Mouse (Mus musculus) limb, embryonic 13.5 days (tissue): Measurements from ENCODE around the gene Cenpv. TPM values are rescaled to one million over a fixed set of nuclear protein-coding genes. Genes with fewer than 3 reads are reported as not detected.
A peak's percentile ranks its signal among the peaks of the same experiment; 100 is the strongest.
"Not testable (repeated sequence)": the region's sequence is repeated elsewhere in the genome, so short reads cannot be mapped to it uniquely, and the experiment has no call there.

Source experiments
- ATAC-seq: fragments of 200-750 bp; cut with Nextera tagmentation; 2 replicates; pipeline ENCODE4 v1.8.0; 2017; ENCODE audit warnings: low read depth, moderate number of reproducible peaks, moderate TSS enrichment; ENCODE audit not compliant: low FRiP score
- H3K27ac ChIP-seq: fragments of 300-500 bp; sonication (generic); 2 replicates; pipeline ENCODE4 v1.5.1; 2015; ENCODE audit warnings: inconsistent platforms, mild to moderate bottlenecking, moderate library complexity
- H3K27me3 ChIP-seq: fragments of 300-500 bp; sonication (generic); 2 replicates; pipeline ENCODE4 v1.6.1; 2015; ENCODE audit warnings: mild to moderate bottlenecking, inconsistent platforms
- H3K36me3 ChIP-seq: fragments of 300-500 bp; sonication (generic); 2 replicates; pipeline ENCODE4 v1.6.1; 2015; ENCODE audit warnings: inconsistent platforms, mild to moderate bottlenecking, moderate library complexity
- H3K4me1 ChIP-seq: fragments of 300-500 bp; sonication (generic); 2 replicates; pipeline ENCODE4 v1.6.1; 2015; ENCODE audit warnings: inconsistent platforms
- H3K4me2 ChIP-seq: fragments of 300-500 bp; sonication (generic); replicated peaks from 2 replicates; pipeline ENCODE4 v1.6.1; 2015; ENCODE audit warnings: inconsistent platforms, mild to moderate bottlenecking, moderate library complexity
- H3K4me3 ChIP-seq: fragments of 300-500 bp; sonication (generic); 2 replicates; pipeline ENCODE4 v1.5.1; 2015; ENCODE audit warnings: moderate library complexity, mild to moderate bottlenecking, inconsistent platforms
- H3K9ac ChIP-seq: fragments of 300-500 bp; sonication (generic); 2 replicates; pipeline ENCODE4 v1.6.1; 2015; ENCODE audit warnings: mild to moderate bottlenecking, inconsistent platforms
- H3K9me3 ChIP-seq: fragments of 300-500 bp; sonication (generic); 2 replicates; pipeline ENCODE4 v1.6.1; 2016; ENCODE audit warnings: inconsistent platforms
- WGBS: fragments of 180-500 bp; shearing (Covaris S2); methylation state at CpG from one replicate; pipeline ENCODE4 v1.1.7; 2015; 5-methylcytosine and 5-hydroxymethylcytosine counted together
- polyA plus RNA-seq: library from polyadenylated mRNA; unstranded; fragments of >200 nt; fragmentation: Nextera tagmentation; extraction: Ambion mirVana; gene quantifications from 2 replicates; pipeline ENCODE4 v1.2.1, GENCODE M21; 2015

Gene Cenpv
- polyA plus RNA-seq, 1 experiment from 2014 or later, result 23.6 TPM

GRCm38 (mm10) chr11:62522283-62522682 is 16.8 kb downstream of the Cenpv start:
- no peak for ATAC-seq
- Histone ChIP-seq H3K27me3 (no peaks in the 10 kb centered on the region), H3K4me1 (0 out of 2 replicates have a peak, but pooled peaks cover 5% of the 10 kb centered on the region), H3K4me3 (no peak overlapping the region), H3K9ac (no peak overlapping the region), H3K4me2 (no peak overlapping the region), H3K36me3 (peaks cover 7% of the 10 kb centered on the region; the same call in 1 of the 2 replicates), H3K9me3 (no peaks in the 10 kb centered on the region), H3K27ac (no peak overlapping the region)
- 76% methylated on average over 2 of the region's 2 CpGs for WGBS

GRCm38 (mm10) chr11:62518991-62519390 is 20.1 kb downstream of the Cenpv start:
- peak; percentile 57; the same call in 1 of the 2 replicates for ATAC-seq
- WGBS, result 14% methylated on average over 2 of the region's 2 CpGs
- Histone ChIP-seq H3K4me1 (0 out of 2 replicates have a peak, but pooled peaks cover 5% of the 10 kb centered on the region), H3K9ac (no peak overlapping the region), H3K27ac (no peak overlapping the region), H3K4me2 (no peak overlapping the region), H3K9me3 (no peaks in the 10 kb centered on the region), H3K4me3 (no peak overlapping the region), H3K27me3 (no peaks in the 10 kb centered on the region), H3K36me3 (0 out of 2 replicates have a peak, but pooled peaks cover 4% of the 10 kb centered on the region)

GRCm38 (mm10) chr11:62513311-62513710 is 25.8 kb downstream of the Cenpv start:
- ATAC-seq, result no peak
- Histone ChIP-seq H3K9me3 (no peaks in the 10 kb centered on the region), H3K4me1 (no peaks in the 10 kb centered on the region), H3K27me3 (no peaks in the 10 kb centered on the region), H3K4me2 (no peak overlapping the region), H3K27ac (no peak overlapping the region), H3K36me3 (no peaks in the 10 kb centered on the region), H3K4me3 (no peak overlapping the region), H3K9ac (no peak overlapping the region)
- 80% methylated on average over 6 of the region's 6 CpGs for WGBS

- no peaks in the 10 kb centered on the region for H3K36me3 ChIP-seq
- no peak overlapping the region for H3K4me2 ChIP-seq
- H3K27ac ChIP-seq, result no peak overlapping the region
- H3K9ac ChIP-seq, result no peak overlapping the region
- H3K9me3 ChIP-seq, result no peaks in the 10 kb centered on the region
- no peaks in the 10 kb centered on the region for H3K4me1 ChIP-seq
- no peak overlapping the region for H3K4me3 ChIP-seq
- no peaks in the 10 kb centered on the region for H3K27me3 ChIP-seq
- 78% methylated on average over 8 of the region's 8 CpGs for WGBS
- no peak for ATAC-seq
These were observed 26.5 kb downstream of the Cenpv start for GRCm38 (mm10) chr11:62512529-62513080.

GRCm38 (mm10) chr11:62511444-62512202 is 27.4 kb downstream of the Cenpv start:
- H3K4me3 ChIP-seq, result no peak overlapping the region
- ATAC-seq, result no peak
- H3K4me1 ChIP-seq, result no peaks in the 10 kb centered on the region
- no peaks in the 10 kb centered on the region for H3K36me3 ChIP-seq
- no peak overlapping the region for H3K27ac ChIP-seq
- H3K27me3 ChIP-seq, result no peaks in the 10 kb centered on the region
- H3K4me2 ChIP-seq, result no peak overlapping the region
- no peaks in the 10 kb centered on the region for H3K9me3 ChIP-seq
- no peak overlapping the region for H3K9ac ChIP-seq
- WGBS, result 78% methylated on average over 13 of the region's 13 CpGs

GRCm38 (mm10) chr11:62510956-62511355 is 28.1 kb downstream of the Cenpv start:
- no peaks in the 10 kb centered on the region for H3K9me3 ChIP-seq
- ATAC-seq, result no peak
- no peak overlapping the region for H3K4me3 ChIP-seq
- 86% methylated on average over 5 of the region's 5 CpGs for WGBS
- H3K27me3 ChIP-seq, result no peaks in the 10 kb centered on the region
- H3K36me3 ChIP-seq, result no peaks in the 10 kb centered on the region
- no peaks in the 10 kb centered on the region for H3K4me1 ChIP-seq
- H3K27ac ChIP-seq, result no peak overlapping the region
- H3K4me2 ChIP-seq, result no peak overlapping the region
- H3K9ac ChIP-seq, result no peak overlapping the region

- 84% methylated on average over 3 of the region's 3 CpGs for WGBS
- H3K27me3 ChIP-seq, result no peaks in the 10 kb centered on the region
- no peak overlapping the region for H3K27ac ChIP-seq
- no peaks in the 10 kb centered on the region for H3K36me3 ChIP-seq
- H3K4me2 ChIP-seq, result no peak overlapping the region
- ATAC-seq, result no peak
- H3K9ac ChIP-seq, result no peak overlapping the region
- H3K4me3 ChIP-seq, result no peak overlapping the region
- H3K9me3 ChIP-seq, result no peaks in the 10 kb centered on the region
- H3K4me1 ChIP-seq, result no peaks in the 10 kb centered on the region
These were observed 29.5 kb downstream of the Cenpv start for GRCm38 (mm10) chr11:62509571-62509970.

GRCm38 (mm10) chr11:62508816-62509215 is 30.2 kb downstream of the Cenpv start:
- not testable (repeated sequence) for H3K27ac ChIP-seq

GRCm38 (mm10) chr11:62508365-62508764 is 30.7 kb downstream of the Cenpv start:
- not testable (repeated sequence) for H3K36me3 ChIP-seq, H3K9me3 ChIP-seq, H3K4me2 ChIP-seq, H3K9ac ChIP-seq, ATAC-seq, H3K4me3 ChIP-seq, H3K4me1 ChIP-seq, H3K27ac ChIP-seq, H3K27me3 ChIP-seq
- WGBS, result 96% methylated on average over 13 of the region's 13 CpGs

More at GRCm38 (mm10) chr11:62508816-62509215, 30.2 kb downstream of the Cenpv start:
- 93% methylated on average over 5 of the region's 5 CpGs for WGBS
- not testable (repeated sequence) for H3K4me1 ChIP-seq, H3K4me3 ChIP-seq, H3K9ac ChIP-seq, H3K9me3 ChIP-seq, ATAC-seq, H3K27me3 ChIP-seq, H3K4me2 ChIP-seq, H3K36me3 ChIP-seq

- ATAC-seq, result no peak
- Histone ChIP-seq H3K9me3 (no peaks in the 10 kb centered on the region), H3K36me3 (no peaks in the 10 kb centered on the region), H3K27ac (no peak overlapping the region), H3K4me3 (no peak overlapping the region), H3K27me3 (no peaks in the 10 kb centered on the region), H3K4me1 (no peaks in the 10 kb centered on the region), H3K4me2 (no peak overlapping the region), H3K9ac (no peak overlapping the region)
- WGBS, result 78% methylated on average over 4 of the region's 4 CpGs
These were observed 31.4 kb downstream of the Cenpv start for GRCm38 (mm10) chr11:62507683-62508082.

GRCm38 (mm10) chr11:62500529-62500928 is 38.5 kb downstream of the Cenpv start:
- no peak overlapping the region for H3K9ac ChIP-seq
- H3K9me3 ChIP-seq, result no peaks in the 10 kb centered on the region
- H3K27me3 ChIP-seq, result no peaks in the 10 kb centered on the region
- no peak for ATAC-seq
- H3K4me3 ChIP-seq, result no peak overlapping the region
- H3K36me3 ChIP-seq, result no peaks in the 10 kb centered on the region
- no peaks in the 10 kb centered on the region for H3K4me1 ChIP-seq
- H3K27ac ChIP-seq, result no peak overlapping the region
- WGBS, result 82% methylated on average over 2 of the region's 2 CpGs
- H3K4me2 ChIP-seq, result no peak overlapping the region

- no peaks in the 10 kb centered on the region for H3K27me3 ChIP-seq
- H3K36me3 ChIP-seq, result no peaks in the 10 kb centered on the region
- no peak overlapping the region for H3K4me2 ChIP-seq
- ATAC-seq, result no peak
- H3K9me3 ChIP-seq, result no peaks in the 10 kb centered on the region
- H3K4me3 ChIP-seq, result no peak overlapping the region
- 86% methylated on average over 2 of the region's 2 CpGs for WGBS
- H3K9ac ChIP-seq, result no peak overlapping the region
- H3K27ac ChIP-seq, result no peak overlapping the region
- peaks cover 9% of the 10 kb centered on the region for H3K4me1 ChIP-seq
These were observed 40.3 kb downstream of the Cenpv start for GRCm38 (mm10) chr11:62498802-62499201.
